Mouse (Mus musculus): ENCODE measurements around the gene Tbx3.

GRCm38 (mm10) chr5:119662326-119662725 lies 8.1 kb upstream of the Tbx3 start:
- TF ChIP-seq POLR2A (IDR thresholded peaks at IDR 0.05; ENCODE audit: low read depth, low read length) (no peak), CTCF (IDR thresholded peaks at IDR 0.05; ENCODE audit: extremely low read depth, insufficient read length, insufficient replicate concordance, low read depth, low read length) (no peak)

Data from small intestine, adult 2 months (tissue).